Mouse (Mus musculus): ENCODE data around the gene Epas1.

The Epas1 gene

GRCm38 (mm10) chr17:86755581-86756195, 2.2 kb downstream of the Epas1 start:
- no peak for DNase-seq (ENCODE audit: low read depth)

GRCm38 (mm10) chr17:86757621-86758020, 4.1 kb downstream of the Epas1 start:
- DNase-seq (ENCODE audit: low read depth): no peak

DNA sequence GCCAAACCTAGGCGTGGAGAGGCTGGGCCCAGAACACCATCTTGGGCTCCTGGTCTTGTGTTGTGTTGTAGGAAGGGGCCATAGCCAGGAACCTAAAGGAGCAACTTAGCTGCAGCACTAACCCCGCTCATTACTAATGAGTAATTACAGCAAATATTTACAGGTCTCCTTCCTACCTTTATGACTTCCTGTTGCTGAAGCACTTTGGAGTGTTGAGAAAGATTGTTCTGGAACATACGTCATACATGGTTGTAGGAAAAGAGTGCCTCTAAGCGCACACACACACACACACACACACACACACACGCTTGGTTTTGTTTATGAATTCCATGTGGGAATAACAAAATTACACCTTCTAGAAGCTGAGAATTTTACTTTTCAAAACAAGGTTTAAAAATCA, 8.4 kb downstream of the Epas1 start:
- DNase-seq (ENCODE audit: low read depth): no peak

GRCm38 (mm10) chr17:86762479-86763242, 9.2 kb downstream of the Epas1 start:
- DNase-seq (ENCODE audit: low read depth): no peak

DNA sequence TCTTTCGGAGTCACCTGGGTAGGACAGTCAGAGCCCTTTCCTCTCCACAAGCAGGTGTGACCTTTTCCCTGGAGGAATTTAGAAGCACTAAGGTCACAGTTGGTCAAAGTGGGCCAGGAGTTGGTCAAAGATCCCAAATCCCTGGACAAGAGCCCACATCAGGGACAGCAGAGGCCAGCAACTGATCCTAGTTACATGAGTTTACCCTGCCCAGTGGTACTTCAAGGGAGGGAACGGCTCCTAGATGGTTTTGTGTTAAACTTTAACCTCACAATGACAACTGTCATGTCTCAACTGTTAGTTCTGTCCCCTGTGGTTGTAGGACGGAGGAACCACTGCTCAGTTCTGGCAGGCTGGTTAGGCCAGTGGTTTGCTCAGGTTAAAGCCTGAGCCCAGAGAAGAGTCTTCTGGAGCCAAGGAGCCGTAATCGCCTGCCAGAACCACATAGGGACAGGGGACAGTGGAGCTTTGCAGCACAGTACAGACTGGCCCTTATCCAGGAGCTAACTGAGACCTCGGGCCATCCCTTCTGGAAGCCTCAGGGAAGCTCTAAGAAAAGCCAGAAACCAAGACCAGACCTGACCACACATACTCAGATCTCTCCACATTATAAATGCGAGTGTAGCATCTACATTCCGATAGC, 12.4 kb downstream of the Epas1 start:
- no peak for DNase-seq (ENCODE audit: low read depth)

GRCm38 (mm10) chr17:86766412-86766811, 12.9 kb downstream of the Epas1 start:
- no peak for DNase-seq (ENCODE audit: low read depth)

- no peak for DNase-seq (ENCODE audit: low read depth)
Measured at GRCm38 (mm10) chr17:86768596-86768995, 15.1 kb downstream of the Epas1 start.

DNA sequence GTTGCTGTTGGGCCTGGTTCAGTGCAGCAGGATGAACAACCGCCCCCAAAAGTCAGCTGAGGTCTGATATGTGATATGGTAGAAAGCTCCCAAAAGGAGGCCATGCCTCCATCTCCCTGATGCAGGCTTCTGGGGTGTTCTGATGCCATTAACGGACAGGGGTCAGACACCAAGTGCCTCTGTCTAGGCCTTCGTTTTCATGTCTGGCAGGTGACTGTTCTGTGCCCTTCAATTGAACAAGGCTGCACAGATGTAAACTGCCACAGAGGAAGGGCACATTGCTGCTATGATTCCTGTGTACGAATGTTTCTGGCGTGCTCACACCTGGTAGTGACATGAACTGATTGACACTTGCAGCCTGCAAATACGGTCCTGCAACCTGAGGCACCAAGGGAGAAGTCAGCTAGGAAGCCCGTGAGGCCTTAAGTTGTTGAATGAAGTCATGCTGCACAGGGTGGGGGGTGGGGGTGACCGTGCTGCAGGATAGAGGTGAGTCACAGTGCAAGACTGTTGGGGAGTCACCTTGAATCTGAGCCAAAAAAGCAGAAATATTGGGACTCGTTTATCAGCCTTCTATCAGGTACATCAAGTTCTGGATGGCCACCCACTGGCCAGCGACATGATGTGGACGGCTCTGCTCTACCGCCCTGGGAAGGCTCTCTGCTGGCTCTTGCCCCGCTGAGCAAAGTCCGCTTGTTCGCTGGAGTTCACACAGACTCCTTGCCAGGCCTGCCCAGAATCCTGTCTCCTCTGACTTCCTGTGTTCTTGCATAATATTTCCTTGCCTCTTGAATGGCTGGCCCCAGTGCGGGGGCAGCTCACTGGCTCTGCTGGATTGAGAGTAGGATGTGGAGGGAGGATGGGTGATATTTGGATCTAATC, 16.1 kb downstream of the Epas1 start:
- no peak for DNase-seq (ENCODE audit: low read depth)

DNA sequence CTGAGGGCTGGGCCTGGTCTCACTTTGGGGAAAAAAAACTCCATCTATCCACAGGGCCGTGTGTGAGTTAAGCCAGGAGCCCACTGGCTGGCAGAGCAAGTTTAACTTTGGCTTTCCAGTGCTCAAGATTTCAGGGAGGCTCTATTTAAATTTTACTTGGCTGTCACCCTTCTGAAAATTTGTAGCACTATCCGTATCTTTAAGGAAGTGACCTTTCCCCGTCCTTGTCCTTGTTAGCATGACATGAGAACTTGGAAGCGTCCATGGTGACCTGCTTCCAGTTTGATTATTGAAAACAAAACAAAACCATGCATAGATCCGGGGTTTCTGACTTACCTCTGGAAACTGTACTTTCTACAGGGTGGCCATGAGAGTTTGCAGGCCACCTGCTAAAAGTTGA, 17.3 kb downstream of the Epas1 start:
- DNase-seq (ENCODE audit: low read depth): no peak

GRCm38 (mm10) chr17:86772035-86772434, 18.5 kb downstream of the Epas1 start:
- DNase-seq (ENCODE audit: low read depth): no peak

DNA sequence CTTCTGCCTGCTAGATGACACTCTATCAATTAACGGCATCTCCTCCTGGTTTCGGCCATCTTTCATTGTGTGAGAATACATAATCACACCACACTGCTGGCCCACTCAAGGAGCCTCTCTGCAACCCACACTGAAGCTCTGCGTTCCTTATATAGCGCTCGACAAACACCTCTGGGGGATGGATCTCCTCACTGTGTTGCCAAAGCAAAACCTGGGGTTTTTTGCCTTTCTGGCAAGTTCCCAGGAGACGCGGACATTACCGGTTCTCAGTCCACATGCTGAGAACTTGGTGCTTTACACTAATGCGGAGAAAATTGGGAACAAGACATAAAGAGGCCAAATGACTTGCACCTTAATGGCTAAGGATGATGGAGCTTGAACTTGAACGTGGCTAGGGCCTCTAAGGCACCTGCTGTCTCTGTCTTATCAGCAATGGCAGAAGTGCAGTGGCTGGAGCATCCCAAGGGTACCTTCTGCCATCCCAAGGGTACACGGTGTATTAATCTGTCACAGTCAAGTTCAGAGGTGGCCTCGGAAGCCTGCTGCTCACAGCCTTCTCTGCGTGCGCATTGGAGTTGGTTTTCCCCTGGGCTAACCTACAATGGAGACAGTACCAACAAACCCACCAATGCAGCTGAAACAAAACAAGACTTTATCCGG, 19.6 kb downstream of the Epas1 start:
- no peak for DNase-seq (ENCODE audit: low read depth)

- no peak for DNase-seq (ENCODE audit: low read depth)
Measured at GRCm38 (mm10) chr17:86776538-86776937, 23.0 kb downstream of the Epas1 start.

GRCm38 (mm10) chr17:86778147-86778546, 24.6 kb downstream of the Epas1 start:
- no peak for DNase-seq (ENCODE audit: low read depth)

- no peak for DNase-seq (ENCODE audit: low read depth)
Measured at GRCm38 (mm10) chr17:86779191-86780130, 26.0 kb downstream of the Epas1 start.

- no peak for DNase-seq (ENCODE audit: low read depth)
Measured at GRCm38 (mm10) chr17:86780708-86781318, 27.3 kb downstream of the Epas1 start.

DNA sequence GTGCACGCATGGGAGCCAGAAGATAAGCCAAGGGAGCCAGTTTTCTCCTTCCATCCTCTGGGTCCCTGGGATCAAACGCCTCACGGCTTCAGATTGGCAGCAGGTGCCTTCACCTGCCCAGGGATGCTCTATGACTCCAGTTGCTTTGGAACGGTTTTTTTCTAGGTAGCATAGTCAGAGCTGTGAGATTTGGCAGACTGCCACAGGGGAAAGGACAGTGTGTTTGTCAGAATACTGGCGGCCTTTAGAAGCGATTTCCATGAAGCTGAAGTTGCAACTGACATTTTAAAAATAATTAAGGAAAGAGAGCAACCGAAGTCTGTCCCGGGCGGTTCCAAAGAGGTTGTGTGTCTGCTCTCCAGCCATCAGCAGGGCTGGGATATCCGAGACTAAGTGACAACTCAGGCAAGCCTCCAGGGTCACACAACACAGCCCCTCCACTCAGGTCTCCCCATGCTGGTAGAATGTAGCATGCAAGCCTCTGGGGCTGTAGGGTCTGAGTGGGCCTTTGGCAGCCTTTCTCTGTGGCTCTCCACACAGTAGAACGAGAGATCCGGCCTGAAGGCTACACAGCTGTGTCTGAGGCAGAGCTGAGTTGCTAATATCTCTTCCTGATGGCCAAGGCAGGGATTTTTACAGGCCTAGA, 28.4 kb downstream of the Epas1 start:
- no peak for DNase-seq (ENCODE audit: low read depth)

DNA sequence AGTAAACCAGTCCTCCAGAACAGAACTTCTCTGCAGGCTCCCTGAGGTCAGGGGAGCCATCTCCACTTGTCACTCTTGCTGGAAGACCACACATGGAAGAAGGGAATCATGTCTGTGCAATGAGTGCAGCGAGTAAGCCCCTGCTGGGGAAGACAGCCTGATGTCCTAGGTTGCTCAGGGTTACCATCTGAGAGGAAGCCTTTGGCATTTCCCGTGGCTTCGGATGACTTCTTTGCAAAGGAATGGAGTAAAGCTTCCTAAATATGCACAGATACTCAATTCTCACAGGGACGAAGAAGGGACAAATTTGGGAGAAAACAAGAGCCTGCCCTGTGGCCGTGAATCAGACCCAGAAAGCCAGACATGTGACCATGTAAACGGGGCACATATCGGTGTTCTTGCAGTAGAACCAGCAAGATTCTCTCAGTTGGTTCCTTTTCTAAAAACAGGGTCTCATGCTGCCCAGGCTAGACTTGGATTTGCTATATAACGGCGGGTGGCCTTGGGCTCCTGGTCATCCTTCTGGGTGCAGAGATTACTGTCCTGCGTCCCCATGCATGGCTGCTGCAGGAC, 31.0 kb downstream of the Epas1 start:
- DNase-seq (ENCODE audit: low read depth): no peak

DNA sequence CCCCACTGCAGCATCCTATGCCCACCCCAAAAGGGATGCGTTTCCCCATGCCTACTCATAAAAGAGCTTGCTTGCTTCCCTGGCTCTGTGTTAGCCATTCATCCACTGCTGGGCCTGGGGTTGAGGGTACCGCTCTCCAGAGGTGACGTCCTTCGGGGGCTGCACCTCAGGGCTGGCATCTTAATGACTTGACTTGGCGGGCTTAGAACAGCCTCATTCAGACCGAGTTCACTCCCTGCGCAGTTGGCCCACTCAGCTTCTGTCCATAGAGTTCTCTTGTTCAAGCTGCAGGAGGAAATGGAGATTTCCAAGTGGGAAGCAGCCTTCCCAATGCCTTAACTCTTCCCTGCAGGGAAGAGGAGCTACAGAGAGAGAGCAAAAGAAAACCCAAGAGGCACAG, 32.1 kb downstream of the Epas1 start:
- no peak for DNase-seq (ENCODE audit: low read depth)

DNA sequence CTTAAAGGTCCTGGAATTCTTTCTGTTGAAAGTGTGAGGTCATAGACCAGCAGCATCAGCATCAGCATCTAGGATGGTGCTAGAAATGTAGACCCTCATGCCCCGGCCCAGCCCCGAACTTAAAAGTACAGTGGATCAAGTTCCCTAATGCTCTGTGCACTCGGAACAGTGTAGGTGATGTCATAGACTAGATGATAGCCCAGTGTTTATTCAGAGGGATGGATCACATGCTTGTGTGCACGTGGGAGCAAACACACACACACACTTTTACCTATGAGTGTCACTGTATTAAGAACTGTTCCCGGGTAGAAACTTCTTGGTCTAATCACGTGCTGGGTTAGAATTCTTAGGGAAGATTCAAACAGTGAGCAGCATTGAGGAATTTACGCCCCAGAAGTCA, 33.0 kb downstream of the Epas1 start:
- no peak for DNase-seq (ENCODE audit: low read depth)
